Mouse (Mus musculus) heart, postnatal 0 days (tissue): ENCODE data around the gene Phgdh.

Experiments used
- CTCF ChIP-seq: IDR thresholded peaks from 2 replicates; pipeline ENCODE4 v1.5.1; 2016; ENCODE audit warnings: antibody characterized with exemption, control low read depth, low read depth
- EP300 ChIP-seq: IDR thresholded peaks from 2 replicates; pipeline ENCODE4 v1.6.1; 2016; ENCODE audit warnings: antibody characterized with exemption, low read depth

DNA sequence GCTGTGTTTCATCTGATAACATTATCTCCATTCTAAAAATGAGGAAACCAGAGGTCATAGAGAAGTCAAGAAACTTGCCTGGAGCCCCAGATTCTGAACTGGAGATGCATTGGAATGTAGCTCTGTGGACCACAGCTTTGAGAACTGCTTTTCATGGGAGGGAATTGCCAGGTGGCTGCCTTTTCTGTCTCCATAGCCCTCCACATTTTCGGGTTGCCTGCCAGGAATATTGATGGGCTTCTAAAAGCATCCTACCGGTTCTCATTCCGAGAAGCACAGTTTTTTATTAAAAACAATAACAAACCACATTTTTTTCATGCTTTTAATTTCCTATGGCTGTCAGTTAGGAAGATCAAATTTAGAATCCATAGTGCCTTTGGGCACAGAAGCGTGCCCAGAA is 47.3 kb upstream of the Phgdh start:
- TF ChIP-seq CTCF (no peak), EP300 (no peak)
